Mouse (Mus musculus) hindbrain, embryonic 11.5 days (tissue): ENCODE measurements at regions not wholly inside any gene's neighbourhood (a gene's known extent, or its start where the extent isn't known, plus 50 kb on each side); places are given as distances from the start of the nearest gene placed in this dataset.

ENCODE experiments used
- ATAC-seq: fragments of 200-750 bp; cut with Nextera tagmentation; 2 replicates; pipeline ENCODE4 v1.8.0; 2017; ENCODE audit warnings: mild to moderate bottlenecking, moderate TSS enrichment, moderate library complexity; ENCODE audit not compliant: low FRiP score
- DNase-seq: peaks from one replicate; pipeline ENCODE4 v3.0.0-alpha.2; 2015; ENCODE audit warnings: low spot score
- H3K27ac ChIP-seq: fragments of 300-500 bp; sonication (generic); 2 replicates; pipeline ENCODE4 v1.5.1; 2014; ENCODE audit warnings: mild to moderate bottlenecking, low read depth, low read length
- H3K27me3 ChIP-seq: fragments of 300-500 bp; sonication (generic); 2 replicates; pipeline ENCODE4 v1.6.1; 2014; ENCODE audit warnings: mild to moderate bottlenecking, low read length, moderate library complexity, mixed read lengths; ENCODE audit not compliant: control insufficient read depth, insufficient read depth
- H3K36me3 ChIP-seq: fragments of 300-500 bp; sonication (generic); 2 replicates; pipeline ENCODE4 v1.6.1; 2014; ENCODE audit warnings: mild to moderate bottlenecking, low read length, moderate library complexity, mixed read lengths; ENCODE audit not compliant: control insufficient read depth, insufficient read depth
- H3K4me1 ChIP-seq: fragments of 300-500 bp; sonication (generic); replicated peaks from 2 replicates; pipeline ENCODE4 v1.6.1; 2014; ENCODE audit warnings: low read length, mixed read lengths; ENCODE audit not compliant: control insufficient read depth, insufficient read depth
- H3K4me2 ChIP-seq: fragments of 300-500 bp; sonication (generic); replicated peaks from 2 replicates; pipeline ENCODE4 v1.6.1; 2014; ENCODE audit warnings: mild to moderate bottlenecking, low read depth, low read length
- H3K4me3 ChIP-seq: fragments of 300-500 bp; sonication (generic); 2 replicates; pipeline ENCODE4 v1.5.1; 2014; ENCODE audit warnings: low read depth, low read length
- H3K9ac ChIP-seq: fragments of 300-500 bp; sonication (generic); 2 replicates; pipeline ENCODE4 v1.6.1; 2014; ENCODE audit warnings: low read depth, low read length
- H3K9me3 ChIP-seq: fragments of 300-500 bp; sonication (generic); 2 replicates; pipeline ENCODE4 v1.6.1; 2016; ENCODE audit warnings: low read length; ENCODE audit not compliant: control insufficient read depth
- WGBS: fragments of 180-500 bp; shearing (Covaris S2); extraction: QIAGEN DNeasy Blood & Tissue Kit; methylation state at CpG from one replicate; pipeline ENCODE4 v1.1.7; 2014; 5-methylcytosine and 5-hydroxymethylcytosine counted together

DNA sequence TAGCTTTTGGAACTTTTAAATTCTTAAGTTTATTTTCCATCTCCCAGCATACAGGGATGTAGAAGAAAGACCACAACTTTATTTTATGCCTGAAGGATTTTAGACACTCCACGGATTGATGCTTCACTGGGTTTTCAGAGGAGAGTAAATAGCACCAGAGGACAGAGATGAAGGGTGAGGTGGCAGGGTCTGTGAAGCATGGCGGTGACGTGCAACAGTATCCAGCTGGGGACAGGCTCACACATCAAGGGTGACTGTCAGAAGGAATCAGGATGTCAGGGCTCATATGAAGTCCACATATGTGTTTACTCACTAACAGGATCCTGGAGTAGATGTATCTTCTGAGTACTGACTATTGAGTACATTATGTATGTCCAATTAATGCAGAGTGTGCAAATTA, 402.8 kb upstream of the Robo2 start:
- no peaks in the 10 kb centered on the region for H3K4me1 ChIP-seq
- WGBS: 50% methylated on average over 3 of the region's 3 CpGs
- DNase-seq (no peak), ATAC-seq (no peak)
- no peak overlapping the region for H3K4me3 ChIP-seq
- H3K9ac ChIP-seq: no peak overlapping the region
- no peaks in the 10 kb centered on the region for H3K9me3 ChIP-seq
- H3K27ac ChIP-seq: no peak overlapping the region
- no peak overlapping the region for H3K4me2 ChIP-seq
- no peaks in the 10 kb centered on the region for H3K27me3 ChIP-seq
- no peaks in the 10 kb centered on the region for H3K36me3 ChIP-seq

DNA sequence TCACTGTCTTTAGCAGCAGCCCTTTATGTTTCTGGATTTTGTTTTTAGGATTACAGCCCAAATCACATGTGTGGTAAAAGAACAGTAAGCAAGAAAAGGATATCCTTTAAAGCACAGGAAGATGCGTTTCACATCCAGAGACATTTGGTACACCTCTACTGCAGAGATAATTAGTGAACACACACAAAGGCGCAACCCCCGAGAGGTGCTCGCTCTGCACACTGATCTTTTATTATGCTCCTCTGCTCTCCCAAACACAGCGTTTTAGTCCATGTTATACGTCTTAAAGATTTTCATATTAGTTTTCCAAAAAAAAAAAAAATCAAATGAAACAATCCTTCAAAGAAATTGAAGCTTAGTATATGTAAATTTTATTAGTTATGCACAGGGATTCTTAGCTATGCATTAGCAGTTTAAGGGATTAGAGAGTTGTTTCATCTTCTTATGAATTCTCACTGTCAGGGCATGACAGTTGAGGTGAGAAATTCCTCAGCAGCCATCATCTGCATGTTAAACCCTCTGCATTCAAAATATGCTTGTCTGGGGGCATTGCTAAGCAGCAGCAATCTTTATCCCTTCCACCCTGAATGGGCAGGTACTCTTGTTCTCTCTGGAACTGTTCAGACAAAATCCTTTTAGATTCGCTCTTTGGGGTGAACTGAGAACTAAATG, 397.7 kb upstream of the Robo2 start:
- H3K4me2 ChIP-seq: no peak overlapping the region
- ATAC-seq (no peak), DNase-seq (no peak)
- no peaks in the 10 kb centered on the region for H3K9me3 ChIP-seq
- no peaks in the 10 kb centered on the region for H3K36me3 ChIP-seq
- H3K4me1 ChIP-seq: no peaks in the 10 kb centered on the region
- H3K27ac ChIP-seq: no peak overlapping the region
- H3K27me3 ChIP-seq: no peaks in the 10 kb centered on the region
- 53% methylated on average over 7 of the region's 7 CpGs for WGBS
- no peak overlapping the region for H3K4me3 ChIP-seq
- H3K9ac ChIP-seq: no peak overlapping the region

DNA sequence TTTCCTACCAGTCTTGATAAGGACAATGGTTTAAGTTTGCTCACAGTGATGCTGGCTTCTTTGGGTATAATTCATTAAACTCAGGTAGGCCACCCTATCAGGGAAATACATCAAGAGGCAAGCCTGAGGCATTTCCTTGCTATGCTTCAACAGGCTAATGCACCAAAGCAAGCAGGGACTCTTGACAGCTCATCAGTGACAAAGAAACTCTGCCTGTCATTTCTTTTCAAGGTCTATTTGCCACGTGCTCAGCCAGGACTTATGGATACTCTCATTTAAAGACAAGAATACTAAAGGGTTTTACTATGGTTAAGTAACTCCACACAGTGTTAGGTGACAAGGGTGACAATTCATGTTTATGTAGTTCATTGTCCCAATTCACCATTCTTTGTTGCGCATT, 395.1 kb upstream of the Robo2 start:
- H3K4me2 ChIP-seq: no peak overlapping the region
- no peak for DNase-seq
- no peak overlapping the region for H3K9ac ChIP-seq
- 37% methylated on average over 2 of the region's 2 CpGs for WGBS
- H3K36me3 ChIP-seq: no peaks in the 10 kb centered on the region
- no peaks in the 10 kb centered on the region for H3K4me1 ChIP-seq
- no peak for ATAC-seq
- H3K9me3 ChIP-seq: no peaks in the 10 kb centered on the region
- no peaks in the 10 kb centered on the region for H3K27me3 ChIP-seq
- no peak overlapping the region for H3K27ac ChIP-seq
- H3K4me3 ChIP-seq: no peak overlapping the region

DNA sequence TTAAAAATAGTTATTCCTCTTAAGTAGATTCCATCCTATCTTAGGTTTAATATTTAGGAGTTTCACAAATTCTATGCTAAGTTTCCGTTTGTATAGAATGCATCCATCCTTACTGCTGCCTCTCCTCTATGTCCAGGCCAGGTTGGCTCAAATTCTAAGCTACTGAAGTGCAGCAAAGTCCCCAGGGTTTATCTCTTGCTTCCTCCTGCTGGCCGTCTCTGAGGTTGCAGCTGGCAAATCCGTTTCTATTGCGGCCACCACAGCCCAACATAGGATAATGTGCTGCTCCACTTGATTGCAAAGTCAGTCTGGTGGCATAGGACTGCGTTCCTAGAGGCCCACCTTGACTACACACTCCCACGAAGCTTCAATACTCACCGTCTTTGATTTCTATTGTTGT, 389.7 kb upstream of the Robo2 start:
- Histone ChIP-seq H3K4me2 (no peak overlapping the region), H3K9ac (no peak overlapping the region), H3K4me1 (no peaks in the 10 kb centered on the region), H3K36me3 (no peaks in the 10 kb centered on the region), H3K9me3 (no peaks in the 10 kb centered on the region), H3K4me3 (no peak overlapping the region), H3K27ac (no peak overlapping the region), H3K27me3 (no peaks in the 10 kb centered on the region)
- DNase-seq (peak; percentile 61), ATAC-seq (peak; percentile 71)
- WGBS: 20% methylated on average over 7 of the region's 7 CpGs

DNA sequence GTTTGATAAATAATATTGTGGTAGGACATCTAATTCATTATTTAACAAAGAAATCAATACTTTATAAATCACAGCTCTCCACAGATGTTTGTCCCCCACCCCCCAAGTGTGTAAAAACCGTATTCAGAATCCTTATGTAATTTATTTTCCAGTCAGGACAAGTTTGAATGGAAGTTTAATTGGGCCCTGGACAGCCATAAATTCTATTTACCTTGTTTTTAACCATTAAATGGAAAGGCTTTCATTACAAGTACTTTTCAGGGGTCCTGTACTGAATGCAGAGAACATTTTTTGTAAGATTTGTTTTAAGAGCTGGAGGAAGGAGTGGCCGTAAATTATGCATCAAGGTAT, 384.7 kb upstream of the Robo2 start:
- Histone ChIP-seq H3K27ac (no peak overlapping the region), H3K9me3 (no peaks in the 10 kb centered on the region), H3K4me2 (no peak overlapping the region), H3K4me1 (no peaks in the 10 kb centered on the region), H3K36me3 (no peaks in the 10 kb centered on the region), H3K27me3 (no peaks in the 10 kb centered on the region), H3K4me3 (no peak overlapping the region), H3K9ac (no peak overlapping the region)
- ATAC-seq (no peak), DNase-seq (no peak)
- WGBS: 66% methylated on average over 2 of the region's 2 CpGs

DNA sequence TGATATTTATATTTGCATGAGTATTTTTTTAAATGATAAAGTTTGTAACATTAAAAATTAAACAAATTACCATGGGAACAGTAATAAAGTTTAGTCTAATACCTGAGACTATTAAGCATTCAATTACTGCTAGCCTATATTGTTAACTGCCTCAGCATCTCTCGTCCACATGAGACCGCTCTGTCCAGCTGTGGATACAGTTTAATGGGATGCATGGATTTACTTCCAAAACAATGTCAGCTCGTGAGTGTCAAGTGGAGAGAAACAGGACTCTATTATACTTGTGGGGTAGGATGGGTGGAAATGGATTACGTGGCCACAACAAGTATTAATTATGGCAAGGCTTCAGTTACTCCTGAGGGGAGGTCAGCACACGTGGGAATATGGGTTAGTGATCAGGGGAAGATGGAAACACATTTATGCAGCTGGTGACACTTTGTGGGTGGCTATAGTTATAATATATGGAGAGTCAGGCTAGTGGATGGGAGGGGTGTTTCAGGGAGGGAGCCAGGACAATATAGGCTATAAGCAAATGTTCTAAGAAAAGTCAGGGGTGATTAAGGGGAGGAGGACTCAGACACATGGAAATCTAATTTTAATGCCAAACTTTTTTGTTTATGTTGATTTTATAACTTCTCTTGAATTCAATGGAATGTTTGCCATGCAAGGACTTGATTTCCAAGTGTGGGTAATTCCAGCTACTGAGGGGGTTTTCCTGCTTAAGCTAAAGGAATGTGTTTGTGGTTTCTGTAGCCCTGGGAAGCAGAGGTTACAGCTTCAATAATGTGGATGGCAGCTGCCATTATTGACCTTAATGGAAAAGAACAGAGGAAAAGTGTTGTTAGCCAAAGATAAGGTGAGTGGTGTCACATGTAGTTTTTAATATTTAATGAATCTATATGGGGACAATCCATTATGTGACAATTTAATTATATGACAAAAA, 384.0 kb upstream of the Robo2 start:
- Histone ChIP-seq H3K4me3 (no peak overlapping the region), H3K27ac (no peak overlapping the region), H3K4me1 (no peaks in the 10 kb centered on the region), H3K9me3 (no peaks in the 10 kb centered on the region), H3K36me3 (no peaks in the 10 kb centered on the region), H3K4me2 (no peak overlapping the region), H3K27me3 (no peaks in the 10 kb centered on the region), H3K9ac (no peak overlapping the region)
- DNase-seq (peak; percentile 37), ATAC-seq (peak; percentile 81)
- WGBS: 53% methylated on average over 5 of the region's 5 CpGs

DNA sequence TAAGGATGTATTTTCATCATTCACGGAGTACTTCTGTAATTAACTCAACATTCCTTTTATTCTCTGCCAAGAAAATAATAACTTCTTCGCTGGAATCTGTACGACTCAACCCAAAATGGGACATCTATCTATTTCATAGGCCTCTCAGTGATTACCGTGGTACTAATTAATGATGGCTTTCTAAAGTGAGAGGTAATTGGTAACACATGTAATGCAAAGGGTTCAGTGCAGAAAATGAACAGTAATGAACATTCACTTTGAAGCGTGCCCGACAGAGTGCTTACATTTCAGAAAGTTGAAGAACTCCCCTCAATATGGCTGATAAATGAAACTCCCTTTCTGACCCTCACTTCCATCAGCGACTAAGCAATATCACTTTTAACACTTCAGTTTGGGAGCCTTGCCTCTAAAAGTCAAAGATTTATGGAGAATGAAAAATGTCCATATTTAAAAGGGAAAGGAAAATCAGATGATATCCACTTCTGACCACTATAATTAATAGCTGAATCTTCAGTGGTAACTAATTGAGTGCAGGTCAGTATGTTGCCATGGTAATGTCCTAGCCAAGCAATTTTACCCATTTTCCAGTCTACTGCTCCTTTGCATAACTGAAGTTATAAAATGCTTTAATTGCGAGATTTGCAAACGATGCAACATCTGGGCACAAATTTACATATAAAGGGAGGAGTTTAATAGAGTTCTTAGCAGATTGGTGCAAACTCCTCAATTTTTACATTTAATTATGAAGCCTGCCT, 373.9 kb upstream of the Robo2 start:
- Histone ChIP-seq H3K4me1 (no peaks in the 10 kb centered on the region), H3K36me3 (no peaks in the 10 kb centered on the region), H3K27me3 (no peaks in the 10 kb centered on the region), H3K9ac (no peak overlapping the region), H3K4me2 (no peak overlapping the region), H3K27ac (no peak overlapping the region), H3K4me3 (no peak overlapping the region), H3K9me3 (no peaks in the 10 kb centered on the region)
- 83% methylated on average over 9 of the region's 9 CpGs for WGBS
- ATAC-seq (no peak), DNase-seq (no peak)

DNA sequence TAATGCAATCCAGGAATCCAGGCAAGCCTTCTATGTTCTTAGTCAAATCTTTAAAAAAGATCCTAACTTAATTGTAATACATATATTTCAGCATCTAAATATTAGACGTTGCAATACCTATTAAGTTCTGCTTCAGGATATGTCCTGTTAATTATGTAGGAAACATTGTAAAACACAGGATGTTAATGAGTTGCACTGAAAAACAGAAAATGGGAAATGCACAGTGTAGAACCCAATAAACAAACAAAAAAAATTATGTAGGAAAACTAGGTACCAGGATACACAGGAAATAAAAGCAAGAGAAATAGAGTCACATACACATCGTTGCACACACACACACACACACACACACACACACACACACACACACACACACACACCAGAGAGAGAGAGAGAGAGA, 368.8 kb upstream of the Robo2 start:
- Histone ChIP-seq H3K4me3 (no peak overlapping the region), H3K4me1 (no peaks in the 10 kb centered on the region), H3K4me2 (no peak overlapping the region), H3K9ac (no peak overlapping the region), H3K27me3 (no peaks in the 10 kb centered on the region), H3K9me3 (no peaks in the 10 kb centered on the region), H3K27ac (no peak overlapping the region), H3K36me3 (no peaks in the 10 kb centered on the region)
- WGBS: 98% methylated on average over 2 of the region's 2 CpGs
- DNase-seq (no peak), ATAC-seq (no peak)
